Mouse (Mus musculus): ENCODE results near the gene Myrfl.

Myrfl gene

DNA sequence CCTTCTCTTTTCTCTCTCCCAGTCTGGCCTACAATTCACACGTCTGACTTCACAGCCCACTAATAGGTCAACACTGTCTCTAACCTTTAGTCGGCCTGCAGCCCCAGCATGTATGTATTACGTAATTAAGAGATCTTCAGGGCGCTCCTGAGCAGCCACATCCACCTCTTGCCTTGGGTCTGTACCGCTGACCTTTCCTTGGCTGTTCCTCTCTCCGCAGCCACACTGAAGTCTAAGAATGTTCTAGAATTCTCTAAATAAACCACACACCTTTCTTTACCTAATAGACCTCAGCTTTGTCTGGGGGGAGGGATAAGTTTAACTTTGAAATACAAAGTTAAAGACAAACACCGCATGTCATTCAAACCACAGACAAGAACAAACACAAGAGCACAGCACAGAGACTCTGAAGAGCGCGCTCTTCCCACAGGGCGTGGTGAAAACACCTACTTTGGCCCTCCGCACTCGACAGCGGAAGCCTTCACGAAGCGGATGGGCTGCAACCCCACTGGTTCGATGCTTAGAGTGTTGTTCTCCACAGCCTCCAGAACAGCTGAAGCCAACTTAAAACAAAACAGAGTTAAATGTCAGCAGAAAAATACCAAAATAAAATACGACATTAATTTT is 17.0 kb upstream of the Myrfl start:
- no peak for DNase-seq (ENCODE audit: extremely low read depth, insufficient read length, low spot score)

DNA sequence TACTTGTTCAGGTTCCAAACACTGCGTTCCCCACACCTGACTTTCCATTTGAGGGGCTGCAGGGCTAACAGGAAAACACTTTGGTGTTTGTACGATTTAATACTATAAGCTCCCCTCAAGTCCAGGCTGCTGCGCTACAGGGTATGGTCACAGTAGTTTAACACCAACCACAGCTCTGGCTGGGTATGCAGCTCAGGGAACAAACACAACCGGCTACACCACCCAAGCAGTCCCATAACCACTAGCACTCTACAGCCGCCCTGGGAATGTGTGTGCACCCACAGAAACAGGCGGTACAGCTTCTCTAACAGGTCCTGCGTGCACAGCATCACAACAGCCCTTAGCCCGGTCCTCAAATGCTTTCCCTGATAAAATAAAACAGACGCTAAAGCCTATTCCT is 16.1 kb upstream of the Myrfl start:
- DNase-seq (ENCODE audit: extremely low read depth, insufficient read length, low spot score): no peak

DNA sequence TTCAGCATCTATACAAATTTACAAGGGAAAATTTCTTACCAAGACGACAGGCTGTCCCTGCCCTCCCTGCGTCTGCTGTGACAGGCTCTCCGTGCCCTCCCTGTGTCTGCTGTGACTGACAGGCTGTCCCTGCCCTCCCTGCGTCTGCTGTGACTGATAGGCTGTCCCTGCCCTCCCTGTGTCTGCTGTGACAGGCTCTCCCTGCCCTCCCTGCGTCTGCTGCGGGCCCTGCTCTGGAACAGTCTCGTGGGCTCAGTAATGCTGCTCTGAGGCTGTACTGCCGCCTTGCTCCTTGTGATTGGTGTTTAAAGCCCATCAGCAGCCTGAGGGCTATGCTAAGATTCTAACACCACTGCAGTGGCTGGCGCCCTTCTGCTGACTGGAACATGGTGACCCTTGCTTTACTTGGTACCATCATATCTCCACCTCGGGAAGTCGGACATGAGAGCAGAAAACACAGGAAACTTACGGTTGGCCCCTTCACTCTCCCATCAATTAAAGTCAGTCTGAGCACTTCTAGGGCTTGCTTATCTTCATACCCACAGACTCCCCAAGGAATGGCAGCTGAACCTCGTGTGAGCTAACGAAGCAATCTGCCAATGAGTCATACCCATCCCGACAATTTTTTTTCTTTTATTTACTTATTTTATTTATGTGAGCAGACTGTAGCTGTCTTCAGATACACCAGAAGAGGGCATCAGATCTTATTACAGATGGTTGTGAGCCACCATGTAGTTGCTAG is 12.4 kb upstream of the Myrfl start:
- DNase-seq (ENCODE audit: extremely low read depth, insufficient read length, low spot score): no peak

DNA sequence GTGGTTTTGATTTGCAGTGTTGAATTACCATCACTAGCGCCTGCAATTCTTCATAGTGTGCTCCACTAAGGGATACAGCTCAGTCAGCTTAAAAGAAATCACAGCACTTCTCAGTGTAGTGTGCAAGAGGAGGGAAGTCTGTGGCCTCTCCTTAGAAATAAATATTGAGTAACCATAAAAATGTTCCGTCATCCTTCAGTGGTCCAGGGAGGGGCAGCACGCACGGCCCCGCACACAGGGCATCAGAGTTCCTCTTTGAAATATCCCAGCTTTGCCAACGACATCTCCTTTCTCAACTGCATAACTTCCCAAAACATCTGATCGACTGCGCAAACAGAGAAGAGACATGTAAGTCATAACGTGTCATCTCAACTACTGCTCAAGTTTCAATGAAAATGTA is 10.1 kb upstream of the Myrfl start:
- no peak for DNase-seq (ENCODE audit: extremely low read depth, insufficient read length, low spot score)

DNA sequence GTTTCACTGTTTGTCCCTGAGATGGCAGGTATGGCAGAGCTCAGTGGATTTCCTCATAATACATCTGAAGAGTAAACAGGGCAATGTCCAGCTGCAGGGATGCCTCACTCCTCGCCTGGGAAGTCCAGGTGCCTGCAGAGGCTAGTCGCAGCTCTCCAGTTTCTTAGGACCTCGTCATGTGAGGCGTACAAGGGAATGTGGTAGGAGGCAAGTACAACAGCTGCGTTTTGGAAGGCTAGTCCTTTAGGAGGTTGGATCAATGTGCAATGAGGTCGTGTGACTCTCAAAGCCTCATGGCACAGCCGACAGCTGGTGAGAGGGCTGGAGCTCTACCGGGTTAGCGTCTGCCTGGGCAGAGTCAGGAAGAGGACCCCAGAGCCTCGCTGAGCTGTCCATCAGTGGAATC is 7.8 kb upstream of the Myrfl start:
- no peak for DNase-seq (ENCODE audit: extremely low read depth, insufficient read length, low spot score)

DNA sequence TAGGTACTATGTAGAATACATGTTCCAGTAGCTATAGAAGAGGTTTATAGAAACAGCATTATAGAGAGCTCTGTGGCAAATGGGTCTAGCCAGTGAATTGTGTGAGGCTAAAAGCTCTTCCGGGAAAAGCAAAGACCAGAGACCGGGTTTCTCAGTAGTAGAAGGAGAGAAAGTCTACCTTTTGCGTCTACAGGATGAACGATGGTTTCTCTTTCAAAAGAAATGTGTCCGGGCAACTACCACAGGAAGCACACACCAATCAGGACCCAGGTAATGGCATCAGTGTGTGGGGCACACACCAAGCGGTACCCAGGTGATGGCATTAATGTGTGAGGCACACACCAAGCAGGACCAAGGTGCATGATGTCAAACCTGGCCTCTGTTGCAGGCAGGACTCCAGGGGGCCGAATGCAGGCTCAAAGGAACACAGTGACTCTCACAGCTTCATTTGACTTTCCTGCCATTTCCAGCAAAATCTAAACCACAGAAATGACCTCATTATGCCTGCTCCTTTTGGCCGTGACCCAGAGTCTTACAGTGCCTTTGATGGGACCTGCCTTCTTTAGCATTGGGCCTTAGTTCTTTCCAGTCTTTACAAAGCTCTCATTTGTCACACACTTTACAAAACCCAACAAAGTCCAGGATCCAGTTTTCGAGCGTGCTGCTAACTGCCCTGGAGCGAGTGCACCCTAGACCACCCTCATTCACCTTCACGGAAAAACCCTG is 1.4 kb downstream of the Myrfl start:
- peak; percentile 26 for DNase-seq (ENCODE audit: extremely low read depth, insufficient read length, low spot score)

DNA sequence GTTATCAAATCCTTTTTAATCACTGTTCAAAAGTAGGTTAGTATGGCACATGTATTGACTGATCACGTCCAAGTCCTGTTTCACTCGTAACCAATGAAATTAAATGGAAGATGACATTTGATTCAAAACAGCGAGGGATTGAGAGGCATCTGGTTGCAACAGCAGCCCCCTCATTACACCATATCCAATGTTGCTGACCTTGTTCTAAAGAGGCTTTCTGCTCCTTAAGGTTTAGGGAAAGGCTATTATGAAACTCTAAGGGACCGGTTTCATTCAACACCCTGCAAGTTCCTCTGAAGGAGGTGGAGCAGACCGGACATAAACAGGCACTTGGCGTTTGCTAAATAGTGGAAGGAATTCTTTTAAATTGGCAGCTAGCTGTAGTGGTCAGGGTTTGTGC is 2.2 kb downstream of the Myrfl start:
- no peak for DNase-seq (ENCODE audit: extremely low read depth, insufficient read length, low spot score)

DNA sequence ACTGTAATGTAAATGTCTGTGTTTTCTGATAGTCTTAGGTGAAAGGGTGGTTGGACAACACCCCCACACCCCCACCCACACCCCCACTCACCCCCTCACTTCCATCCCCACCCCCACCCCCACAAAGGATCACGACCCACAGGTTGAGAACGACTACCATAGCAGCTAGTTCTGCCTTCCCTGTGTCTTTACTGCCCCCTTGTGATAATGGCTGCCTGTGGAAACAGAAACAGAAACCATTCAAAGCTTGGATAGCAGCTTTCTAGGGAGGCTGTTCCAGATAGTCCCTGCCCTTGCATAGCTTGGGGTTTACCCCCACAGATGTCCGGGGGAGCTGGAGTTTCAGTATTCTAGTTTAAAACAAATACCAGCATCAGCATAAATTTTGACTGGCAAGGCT is 3.0 kb downstream of the Myrfl start:
- no peak for DNase-seq (ENCODE audit: extremely low read depth, insufficient read length, low spot score)

DNA sequence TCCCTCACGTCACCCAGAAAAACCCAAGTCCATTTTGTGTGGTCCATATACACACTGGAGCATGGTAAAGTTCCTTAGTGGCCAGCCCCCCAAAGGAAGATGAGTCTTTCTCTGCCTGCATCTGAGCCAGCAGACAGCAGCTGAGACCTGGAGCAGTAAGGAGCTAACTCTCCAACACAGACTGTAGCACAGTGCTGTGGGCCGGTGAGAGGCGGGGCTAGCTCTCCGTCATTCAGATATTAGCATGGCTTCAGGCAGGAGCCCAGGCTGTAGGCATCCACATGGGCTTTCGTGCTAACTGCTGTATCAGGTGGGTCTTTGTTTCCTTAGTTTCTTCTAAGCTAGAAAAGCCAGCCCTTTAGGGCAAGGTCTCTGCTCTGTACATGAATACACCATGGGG is 6.1 kb downstream of the Myrfl start:
- no peak for DNase-seq (ENCODE audit: extremely low read depth, insufficient read length, low spot score)

DNA sequence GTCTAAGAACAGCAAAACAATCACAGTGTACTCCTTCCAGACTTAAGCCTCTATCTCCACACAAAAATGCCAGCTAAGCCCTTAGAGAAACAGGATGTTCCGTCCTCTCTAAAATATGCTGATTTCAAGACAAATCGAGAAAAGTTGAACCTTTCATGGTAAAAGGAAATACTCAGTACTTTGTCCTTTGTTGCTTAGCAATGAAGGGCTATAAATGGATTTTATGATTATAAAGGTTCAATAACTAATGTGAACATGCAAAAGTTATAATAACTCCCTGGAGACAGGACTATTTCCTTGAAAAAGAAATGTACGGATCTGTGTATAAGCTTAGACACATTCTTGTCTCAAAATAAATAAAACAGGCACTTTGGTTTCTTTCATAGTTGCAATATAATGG is 12.2 kb downstream of the Myrfl start:
- DNase-seq (ENCODE audit: extremely low read depth, insufficient read length, low spot score): no peak

DNA sequence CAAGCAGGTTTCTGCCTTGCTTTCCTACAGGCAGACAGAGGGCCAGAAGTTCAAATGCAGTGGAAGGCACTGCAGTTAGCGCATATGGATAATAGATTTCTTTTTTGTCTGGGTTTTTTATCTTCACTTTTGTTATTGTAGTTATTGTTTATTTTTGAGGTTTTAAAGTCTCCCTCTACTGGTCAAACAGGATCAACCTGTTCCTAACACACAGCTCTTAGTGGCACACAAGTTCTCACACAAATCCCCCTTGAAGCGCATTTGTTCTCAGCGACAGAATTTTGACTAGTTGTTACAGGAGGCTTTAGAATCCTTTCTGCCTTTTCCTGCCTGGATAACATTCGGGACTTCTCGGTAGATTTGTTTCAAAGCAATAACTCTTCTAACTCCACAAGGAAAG is 13.2 kb downstream of the Myrfl start:
- no peak for DNase-seq (ENCODE audit: extremely low read depth, insufficient read length, low spot score)

DNA sequence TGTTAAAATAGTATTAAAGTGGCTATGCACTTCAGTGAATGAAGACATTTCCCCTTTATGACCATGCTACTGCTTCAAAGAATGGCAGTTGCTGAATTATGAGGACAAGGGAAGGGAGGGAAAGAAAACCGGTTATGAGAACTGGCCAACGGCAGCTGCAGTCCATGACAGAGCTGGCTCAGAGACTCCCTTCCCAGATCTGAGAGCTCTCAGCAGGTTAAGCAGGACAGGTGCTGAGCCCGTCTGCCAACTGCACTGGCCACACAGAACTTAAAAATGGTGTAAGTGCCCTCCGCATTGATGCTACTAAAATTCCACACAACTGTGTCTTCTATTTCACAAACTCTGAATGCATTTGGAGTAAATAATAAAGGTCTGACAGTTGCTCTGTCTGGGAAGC is 19.3 kb downstream of the Myrfl start:
- no peak for DNase-seq (ENCODE audit: extremely low read depth, insufficient read length, low spot score)

DNA sequence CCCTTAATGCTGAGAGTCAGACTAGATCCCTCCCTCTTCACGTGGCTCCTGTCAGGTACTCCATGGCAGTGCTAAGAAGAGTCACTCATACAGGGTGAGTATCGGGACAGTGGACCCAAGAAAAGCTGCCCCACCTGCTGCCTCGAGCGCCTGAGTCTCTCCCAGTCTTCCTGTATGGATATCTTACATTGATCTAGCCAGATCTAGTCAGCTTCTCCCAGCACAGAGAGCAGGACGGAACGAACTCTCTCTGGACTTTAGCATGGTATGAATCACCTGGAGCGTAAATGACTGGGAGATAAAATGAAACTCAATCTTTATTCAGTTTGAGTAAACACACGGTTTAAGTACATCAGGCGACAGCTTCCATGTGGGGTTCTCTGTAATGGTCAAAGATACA is 22.2 kb downstream of the Myrfl start:
- DNase-seq (ENCODE audit: extremely low read depth, insufficient read length, low spot score): no peak

DNA sequence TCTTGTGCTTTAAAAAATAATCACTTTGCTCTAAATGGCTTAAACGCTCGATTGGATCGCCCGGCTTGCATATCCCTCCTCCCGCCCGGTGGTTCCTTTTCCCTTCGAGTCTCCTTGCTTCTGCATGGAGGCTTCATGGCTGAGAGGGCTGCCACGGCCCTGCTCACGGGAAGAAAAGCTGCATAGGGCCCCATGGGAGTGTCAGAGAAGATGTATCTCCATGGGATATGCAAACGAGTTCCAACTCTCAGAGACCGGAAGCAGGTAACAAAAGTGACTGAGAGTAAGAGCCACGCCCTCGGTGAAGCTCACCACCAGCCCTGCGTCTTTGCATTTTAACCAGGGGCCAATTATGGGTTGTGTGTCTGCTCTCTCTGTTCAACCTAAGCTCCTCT is 24.7 kb downstream of the Myrfl start:
- no peak for DNase-seq (ENCODE audit: extremely low read depth, insufficient read length, low spot score)

DNA sequence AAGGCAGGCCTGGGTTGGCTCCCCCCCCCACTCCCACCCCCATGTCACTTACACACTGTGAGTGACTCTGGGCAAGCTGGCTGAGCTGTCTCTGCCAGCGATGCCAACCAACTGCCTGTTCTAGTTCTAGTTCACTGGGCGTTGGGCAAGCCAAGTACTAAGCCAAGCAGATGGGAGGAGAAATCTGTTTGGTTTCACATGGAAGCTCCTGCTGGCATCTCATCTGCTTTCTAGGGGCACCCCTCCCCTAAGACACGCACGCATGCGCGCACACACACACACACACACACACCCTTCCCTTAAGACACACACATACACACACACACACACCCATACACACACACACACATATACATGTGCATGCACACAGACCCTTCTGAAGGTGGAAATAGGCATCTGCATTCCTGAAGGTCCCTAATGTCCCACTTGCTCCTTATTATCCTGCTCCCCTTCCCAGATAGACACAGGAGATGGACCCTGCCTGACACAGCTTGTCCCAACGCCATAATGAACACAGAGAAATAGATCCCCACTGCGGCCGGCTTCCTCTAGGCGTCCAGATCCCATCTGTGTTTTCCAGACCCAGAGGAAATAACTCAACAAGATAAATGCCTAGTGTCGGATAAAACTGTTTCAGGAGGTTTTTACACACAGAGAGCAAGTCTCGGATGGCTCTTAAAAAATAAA is 25.2 kb downstream of the Myrfl start:
- DNase-seq (ENCODE audit: extremely low read depth, insufficient read length, low spot score): no peak

DNA sequence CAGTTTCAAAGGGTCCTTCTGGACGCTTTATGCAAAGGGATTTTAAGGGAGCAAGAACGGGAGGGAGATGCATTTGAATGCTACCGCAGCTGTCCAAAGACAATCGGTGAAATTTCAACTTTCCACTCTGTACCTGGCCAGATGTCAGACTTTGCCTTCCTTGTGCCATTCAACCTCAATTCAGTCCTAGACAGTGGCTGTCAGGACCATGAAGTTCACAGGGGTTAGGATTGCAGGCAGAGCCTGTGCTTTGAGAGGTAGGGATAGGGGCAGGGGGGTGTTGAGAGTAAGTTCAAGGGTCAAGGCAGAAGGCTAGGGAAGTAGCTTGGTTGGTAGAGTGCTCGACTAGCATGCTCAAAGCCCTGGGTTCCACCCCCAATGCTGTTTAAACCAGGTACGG is 25.9 kb downstream of the Myrfl start:
- no peak for DNase-seq (ENCODE audit: extremely low read depth, insufficient read length, low spot score)

DNA sequence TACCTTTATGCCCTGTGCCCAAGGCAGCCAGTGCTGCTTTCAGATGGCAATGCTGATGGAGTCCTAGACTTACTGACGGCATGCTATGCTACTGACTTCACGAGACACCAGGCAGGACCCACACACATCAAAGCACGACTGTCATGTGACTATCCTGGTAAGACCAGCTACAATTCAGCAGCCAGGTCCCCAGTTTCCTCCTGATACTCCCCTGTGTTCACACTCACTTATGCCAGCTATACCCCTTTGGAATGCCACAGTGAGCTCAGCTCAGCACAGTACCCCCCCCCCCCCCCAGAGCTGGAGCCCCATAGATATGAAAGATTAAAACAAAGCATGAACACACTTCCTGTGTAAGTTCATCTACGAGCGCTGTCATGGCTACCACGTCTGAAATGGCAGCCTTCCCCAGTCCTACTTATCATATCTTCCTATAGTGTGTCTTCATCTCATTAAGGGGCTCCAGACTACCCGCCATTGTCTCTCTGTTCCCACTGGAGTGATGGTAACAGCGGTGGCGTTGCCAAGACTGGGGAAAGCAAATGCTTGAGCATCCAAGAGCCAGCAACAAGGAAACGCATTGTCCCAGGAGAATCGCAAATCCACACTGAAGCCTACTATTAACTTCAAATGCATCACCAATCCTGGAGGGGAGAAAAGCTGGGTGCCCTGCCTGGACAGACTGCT is 43.4 kb downstream of the Myrfl start:
- no peak for DNase-seq (ENCODE audit: extremely low read depth, insufficient read length, low spot score)

DNA sequence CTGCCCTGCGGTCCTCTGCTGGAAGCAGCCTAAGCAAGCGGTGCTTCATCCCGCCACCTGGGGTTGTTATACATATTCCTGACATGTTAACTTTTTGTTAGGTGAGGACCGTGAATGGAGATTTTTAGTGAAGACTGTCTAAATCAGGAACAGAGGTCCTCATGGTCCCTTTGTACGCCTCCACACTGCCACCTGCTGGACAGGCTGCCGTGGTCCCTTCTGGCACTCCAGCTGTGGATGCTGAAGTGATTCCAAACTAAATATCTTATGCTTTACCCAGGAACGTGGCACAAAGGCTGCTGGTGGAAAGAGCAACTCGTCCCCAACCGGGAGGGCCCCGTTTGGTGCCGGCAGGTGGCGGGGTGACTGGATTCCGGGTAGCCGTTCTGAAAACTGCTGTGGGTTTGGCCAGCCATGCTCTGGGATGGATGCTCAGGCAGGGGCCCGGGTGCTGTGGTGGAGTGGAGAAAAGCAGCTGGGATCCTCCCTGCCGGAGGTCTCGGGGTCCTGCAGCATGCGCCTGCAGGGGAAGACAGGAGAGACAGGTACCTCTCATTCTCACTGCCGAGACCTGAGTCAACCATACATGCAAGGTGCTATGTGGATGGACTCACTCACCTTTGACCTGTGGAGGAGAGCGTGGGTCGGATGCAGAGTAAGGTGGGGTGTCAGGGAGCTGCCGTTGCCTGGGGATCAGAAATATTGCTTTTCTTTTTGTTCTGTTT is 47.8 kb downstream of the Myrfl start:
- DNase-seq (ENCODE audit: extremely low read depth, insufficient read length, low spot score): peak; percentile 62

DNA sequence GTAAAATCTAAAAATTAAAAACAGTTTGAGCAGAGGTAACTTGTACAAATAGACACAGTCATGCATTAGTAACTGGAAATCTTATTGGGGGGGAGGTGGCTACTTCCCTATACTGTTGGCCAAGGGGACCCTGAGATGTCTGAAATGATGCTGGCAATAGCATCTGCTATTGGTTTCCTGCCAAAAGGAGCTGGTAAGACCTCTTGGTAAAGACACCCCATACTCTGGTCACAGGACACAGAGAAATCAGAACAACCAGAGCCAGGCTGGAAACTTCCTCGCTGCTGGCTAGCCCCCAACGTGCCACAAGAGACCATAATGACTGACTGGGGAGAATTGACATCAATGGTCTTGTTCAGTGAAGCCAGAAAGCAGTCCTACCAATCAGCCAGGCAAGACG is 55.2 kb downstream of the Myrfl start:
- DNase-seq (ENCODE audit: extremely low read depth, insufficient read length, low spot score): no peak

DNA sequence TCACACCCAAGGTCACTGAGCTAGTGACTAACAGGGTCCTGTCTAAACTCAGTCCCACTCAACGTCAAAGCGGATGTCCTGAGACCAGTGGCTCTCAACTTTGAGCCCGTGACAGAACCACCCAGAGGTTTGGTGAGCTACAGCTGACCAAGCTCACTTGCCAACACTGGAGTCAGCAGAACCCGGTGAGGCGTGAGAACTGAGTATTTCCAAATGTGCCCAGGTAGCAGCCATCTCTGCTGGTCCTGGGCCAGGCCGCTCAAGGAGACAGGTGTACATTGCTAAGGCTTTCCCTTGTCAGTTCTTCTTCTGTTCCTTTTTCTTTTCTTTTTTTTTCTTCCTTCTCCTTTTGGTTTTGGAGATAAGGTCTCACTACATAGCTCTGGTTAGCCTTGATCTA is 66.0 kb downstream of the Myrfl start:
- DNase-seq (ENCODE audit: extremely low read depth, insufficient read length, low spot score): no peak
